Mouse (Mus musculus) cerebellum, adult 2 months (tissue): ENCODE results near the gene Gdf15. TPM values are rescaled to one million over a fixed set of nuclear protein-coding genes. Genes with fewer than 3 reads are reported as not detected.
A peak's percentile ranks its signal among the peaks of the same experiment; 100 is the strongest.

Source experiments
- DNase-seq, 2 experiments: peaks; one replicate each; pipeline ENCODE4 v3.0.0; 2021
- H3K27ac ChIP-seq: fragments of 200-500 bp; 2 replicates; pipeline ENCODE4 v1.5.1; 2012; ENCODE audit warnings: low read length, control low read depth, inconsistent platforms; ENCODE audit not compliant: insufficient read depth
- H3K27me3 ChIP-seq: fragments of 200-500 bp; 2 replicates; pipeline ENCODE4 v1.6.1; 2012; ENCODE audit warnings: inconsistent platforms, mild to moderate bottlenecking, low read length, moderate library complexity; ENCODE audit not compliant: control insufficient read depth, insufficient read depth
- H3K4me1 ChIP-seq: fragments of 200-500 bp; 2 replicates; pipeline ENCODE4 v1.6.1; 2011; ENCODE audit warnings: low read length; ENCODE audit not compliant: control insufficient read depth, insufficient read depth
- H3K4me3 ChIP-seq: fragments of 200-500 bp; replicated peaks from 2 replicates; pipeline ENCODE3; 2011; ENCODE audit warnings: mild to moderate bottlenecking, low read depth, low read length, control low read depth; ENCODE audit not compliant: insufficient read depth
- CTCF ChIP-seq: fragments of 200-500 bp; IDR thresholded peaks from 2 replicates; pipeline ENCODE4 v1.5.1; 2011; ENCODE audit warnings: low read depth, mild to moderate bottlenecking, control low read depth, low read length, moderate library complexity, borderline replicate concordance; ENCODE audit not compliant: insufficient read depth
- POLR2A ChIP-seq: fragments of 200-500 bp; IDR thresholded peaks from 2 replicates; pipeline ENCODE4 v1.6.1; 2011; ENCODE audit warnings: low read length, control low read depth, borderline replicate concordance; ENCODE audit not compliant: insufficient read depth
- WGBS: fragments of 180-500 bp; shearing (Covaris S2); methylation state at CpG from one replicate; pipeline ENCODE4 v1.1.7; 2018; 5-methylcytosine and 5-hydroxymethylcytosine counted together
- polyA plus RNA-seq: library from polyadenylated mRNA; depleted of rRNA; stranded (reverse); fragments of >200 nt; gene quantifications from 2 replicates; pipeline ENCODE4 v1.2.3, GENCODE M21; 2012; rRNA removed

Gdf15 gene
- polyA plus RNA-seq: 0.28 and 0.51 TPM in 2 replicates

DNA sequence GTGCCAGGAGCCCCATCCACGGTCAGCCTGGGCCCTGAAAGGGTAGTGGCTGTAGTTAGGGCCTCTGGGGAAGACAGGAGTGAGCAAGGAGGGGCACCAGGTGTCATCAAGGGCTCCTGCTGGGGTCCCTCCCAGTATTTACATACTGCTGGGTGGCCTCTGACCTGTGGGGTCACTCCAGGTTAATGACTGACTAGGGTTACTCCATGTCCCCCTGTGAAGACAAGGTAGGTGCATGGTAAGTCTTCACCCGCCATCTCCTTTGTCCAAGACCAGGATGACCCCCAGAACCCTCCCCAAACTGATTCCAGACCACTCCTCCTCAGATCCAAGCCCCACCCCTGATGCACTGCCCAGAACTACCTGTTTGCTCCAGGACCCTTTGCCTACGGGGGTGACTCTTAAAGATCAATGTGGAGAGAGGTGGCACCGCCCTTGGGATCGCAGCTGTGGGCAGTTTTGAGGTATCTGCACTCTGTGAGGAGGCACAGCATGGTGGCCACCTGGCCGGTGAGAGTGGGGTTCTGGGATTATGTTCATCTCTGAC is at the start of gene Gdf15:
Gene Gdf15 (minus strand): TSS at position 111 of the 547 bp plus-strand sequence.
- H3K27ac ChIP-seq: no peak within 1 kb of the TSS
- TF ChIP-seq CTCF (no peak), POLR2A (no peak)
- no peaks in the 10 kb centered on the region for H3K27me3 ChIP-seq
- no peaks in the 10 kb centered on the region for H3K4me1 ChIP-seq
- no peak within 1 kb of the TSS for H3K4me3 ChIP-seq
- DNase-seq: no peak
- 84% methylated on average over 6 of the region's 6 CpGs for WGBS

GRCm38 (mm10) chr8:70681410-70681809 is 49.2 kb upstream of the Gdf15 start:
- H3K4me1 ChIP-seq: peaks cover 10% of the 10 kb centered on the region; the same call in 1 of the 2 replicates
- 92% methylated on average over 3 of the region's 3 CpGs for WGBS
- DNase-seq: no peak
- H3K27ac ChIP-seq: no peak overlapping the region
- no peaks in the 10 kb centered on the region for H3K27me3 ChIP-seq
- TF ChIP-seq POLR2A (no peak), CTCF (no peak)
- no peak overlapping the region for H3K4me3 ChIP-seq

GRCm38 (mm10) chr8:70680039-70680438 is 47.8 kb upstream of the Gdf15 start:
- DNase-seq: no peak
- H3K27me3 ChIP-seq: no peaks in the 10 kb centered on the region
- no peak for TF ChIP-seq CTCF
- TF ChIP-seq POLR2A: no peak
- no peak overlapping the region for H3K4me3 ChIP-seq
- WGBS: 21% methylated on average over 3 of the region's 3 CpGs
- H3K27ac ChIP-seq: no peak overlapping the region
- H3K4me1 ChIP-seq: peaks cover 10% of the 10 kb centered on the region; the same call in 1 of the 2 replicates

DNA sequence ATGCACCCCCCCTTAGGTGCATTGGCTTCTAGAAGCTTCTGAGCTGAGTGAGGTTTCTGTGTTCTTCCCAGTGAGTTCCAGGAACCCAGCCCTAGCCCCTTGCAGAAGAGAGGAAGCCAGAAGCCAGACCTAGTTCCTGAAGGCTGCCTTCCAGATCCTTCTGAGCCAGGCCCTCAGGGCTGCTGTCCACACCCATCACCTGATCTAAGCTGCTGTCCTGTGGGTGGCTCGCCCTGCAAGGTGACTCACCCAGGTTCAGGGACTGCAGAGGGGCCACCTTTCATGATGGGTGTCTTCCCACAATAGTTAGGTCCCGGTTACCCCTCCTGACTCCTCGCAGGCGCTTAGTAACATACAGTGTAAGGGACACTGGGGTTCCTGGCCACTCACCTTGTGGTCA is 47.1 kb upstream of the Gdf15 start:
- TF ChIP-seq CTCF (no peak), POLR2A (no peak)
- no peak overlapping the region for H3K27ac ChIP-seq
- H3K4me3 ChIP-seq: no peak overlapping the region
- 93% methylated on average over 4 of the region's 4 CpGs for WGBS
- H3K27me3 ChIP-seq: no peaks in the 10 kb centered on the region
- no peak for DNase-seq
- H3K4me1 ChIP-seq: peaks cover 14% of the 10 kb centered on the region

- Histone ChIP-seq H3K4me1 (peaks cover 14% of the 10 kb centered on the region), H3K4me3 (no peak overlapping the region)
Measured at GRCm38 (mm10) chr8:70678679-70679078, 46.4 kb upstream of the Gdf15 start.

GRCm38 (mm10) chr8:70677451-70678080 is 45.3 kb upstream of the Gdf15 start:
- no peak for DNase-seq
- Histone ChIP-seq H3K4me1 (peaks cover 14% of the 10 kb centered on the region), H3K4me3 (no peak overlapping the region), H3K27ac (no peak overlapping the region), H3K27me3 (no peaks in the 10 kb centered on the region)
- 83% methylated on average over 15 of the region's 15 CpGs for WGBS
- TF ChIP-seq POLR2A: no peak
- TF ChIP-seq CTCF: no peak

More at GRCm38 (mm10) chr8:70678679-70679078, 46.4 kb upstream of the Gdf15 start:
- TF ChIP-seq POLR2A: no peak
- TF ChIP-seq CTCF: no peak
- Histone ChIP-seq H3K27ac (no peak overlapping the region), H3K27me3 (no peaks in the 10 kb centered on the region)
- DNase-seq: no peak

- H3K27me3 ChIP-seq: no peaks in the 10 kb centered on the region
- peaks cover 10% of the 10 kb centered on the region for H3K4me1 ChIP-seq
- WGBS: 100% methylated on average over 1 of the region's 1 CpGs
- no peak overlapping the region for H3K27ac ChIP-seq
- no peak for TF ChIP-seq CTCF
- TF ChIP-seq POLR2A: no peak
- H3K4me3 ChIP-seq: no peak overlapping the region
- no peak for DNase-seq
Measured at GRCm38 (mm10) chr8:70675336-70675735, 43.1 kb upstream of the Gdf15 start.

GRCm38 (mm10) chr8:70674716-70675115 is 42.5 kb upstream of the Gdf15 start:
- DNase-seq: no peak
- H3K27ac ChIP-seq: peak overlapping the region; percentile 98; the same call in 1 of the 2 replicates
- no peak for TF ChIP-seq CTCF
- no peak for TF ChIP-seq POLR2A
- no peak overlapping the region for H3K4me3 ChIP-seq
- WGBS: 71% methylated on average over 4 of the region's 4 CpGs
- H3K27me3 ChIP-seq: no peaks in the 10 kb centered on the region
- peaks cover 10% of the 10 kb centered on the region for H3K4me1 ChIP-seq
